Mouse (Mus musculus): Measurements from ENCODE around the gene Depdc7.

DNA sequence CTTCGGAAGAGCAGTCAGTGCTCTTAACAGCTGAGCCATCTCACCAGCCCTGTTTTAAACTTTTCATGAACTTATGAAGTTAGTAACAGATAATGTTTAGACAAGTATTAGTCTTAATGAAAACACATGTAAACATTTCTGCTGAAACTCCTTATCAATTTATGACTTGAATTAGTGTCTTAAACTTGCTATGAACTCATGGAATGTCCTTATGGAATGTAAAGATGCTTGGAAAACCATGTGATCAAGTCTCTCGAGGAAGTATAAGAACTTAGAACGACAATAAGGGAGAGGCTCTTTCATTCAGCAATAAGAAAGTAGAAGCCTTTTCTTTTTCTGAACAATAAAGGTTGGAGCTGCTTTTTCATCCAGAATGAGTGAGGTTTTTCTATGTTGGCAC is 38.3 kb downstream of the Depdc7 start:
- TF ChIP-seq CTCF (IDR thresholded peaks at IDR 0.05; ENCODE audit: borderline replicate concordance, insufficient read depth, low read length) = no peak
- no peak for TF ChIP-seq POLR2A (IDR thresholded peaks at IDR 0.05; ENCODE audit: low read depth, low read length)
